Mouse (Mus musculus) liver, embryonic 13.5 days (tissue): Measurements from ENCODE around the gene Ehbp1l1. TPM values are rescaled to one million over a fixed set of nuclear protein-coding genes. Genes with fewer than 3 reads are reported as not detected.
"Not testable (repeated sequence)": the region's sequence is repeated elsewhere in the genome, so short reads cannot be mapped to it uniquely, and the experiment has no call there.

Experiments used
- ATAC-seq: fragments of 200-750 bp; cut with Nextera tagmentation; 2 replicates; pipeline ENCODE4 v1.8.0; 2017; ENCODE audit warnings: low read depth, mild to moderate bottlenecking, moderate number of reproducible peaks, moderate library complexity
- DNase-seq: peaks from one replicate; pipeline ENCODE4 v3.0.0; 2022
- H3K27ac ChIP-seq: fragments of 300-500 bp; sonication (generic); 2 replicates; pipeline ENCODE4 v1.5.1; 2015; ENCODE audit warnings: moderate library complexity, mild to moderate bottlenecking, inconsistent platforms
- H3K27me3 ChIP-seq: fragments of 300-500 bp; sonication (generic); 2 replicates; pipeline ENCODE4 v1.6.1; 2015; ENCODE audit warnings: mild to moderate bottlenecking, inconsistent platforms
- H3K36me3 ChIP-seq: fragments of 300-500 bp; sonication (generic); 2 replicates; pipeline ENCODE4 v1.6.1; 2015; ENCODE audit warnings: mild to moderate bottlenecking, inconsistent platforms
- H3K4me1 ChIP-seq: fragments of 300-500 bp; sonication (generic); replicated peaks from 2 replicates; pipeline ENCODE4 v1.6.1; 2015; ENCODE audit warnings: inconsistent platforms
- H3K4me2 ChIP-seq: fragments of 300-500 bp; sonication (generic); 2 replicates; pipeline ENCODE4 v1.6.1; 2015; ENCODE audit warnings: inconsistent platforms, mild to moderate bottlenecking, moderate library complexity
- H3K4me3 ChIP-seq: fragments of 300-500 bp; sonication (generic); replicated peaks from 2 replicates; pipeline ENCODE4 v1.5.1; 2015; ENCODE audit warnings: mild to moderate bottlenecking, inconsistent platforms
- H3K9ac ChIP-seq: fragments of 300-500 bp; sonication (generic); 2 replicates; pipeline ENCODE4 v1.6.1; 2015; ENCODE audit warnings: mild to moderate bottlenecking, inconsistent platforms
- H3K9me3 ChIP-seq: fragments of 300-500 bp; sonication (generic); replicated peaks from 2 replicates; pipeline ENCODE4 v1.6.1; 2016; ENCODE audit warnings: inconsistent platforms
- WGBS: fragments of 180-500 bp; shearing (Covaris S2); methylation state at CpG from one replicate; pipeline ENCODE4 v1.1.7; 2015; ENCODE audit not compliant: insufficient replicate concordance; 5-methylcytosine and 5-hydroxymethylcytosine counted together
- polyA plus RNA-seq: library from polyadenylated mRNA; unstranded; fragments of >200 nt; fragmentation: Nextera tagmentation; extraction: Ambion mirVana; gene quantifications from 2 replicates; pipeline ENCODE4 v1.2.1, GENCODE M21; 2015

Ehbp1l1 gene
- polyA plus RNA-seq, 1 experiment from 2014 or later = 105 TPM

- not testable (repeated sequence) for H3K27me3 ChIP-seq, H3K9me3 ChIP-seq, DNase-seq, ATAC-seq
- Histone ChIP-seq H3K27ac (peak overlapping the region; percentile 93), H3K4me1 (peaks cover 55% of the 10 kb centered on the region), H3K4me2 (peak overlapping the region; percentile 99), H3K36me3 (peaks cover 66% of the 10 kb centered on the region), H3K4me3 (peak overlapping the region; percentile 79), H3K9ac (peak overlapping the region; percentile 94)
- WGBS = 81% methylated on average over 12 of the region's 12 CpGs
Observed at GRCm38 (mm10) chr19:5686954-5687353, 39.2 kb downstream of the Ehbp1l1 start.

GRCm38 (mm10) chr19:5686437-5686836 lies 39.7 kb downstream of the Ehbp1l1 start:
- no peaks in the 10 kb centered on the region for H3K9me3 ChIP-seq
- peak overlapping the region; percentile 79 for H3K4me3 ChIP-seq
- H3K4me2 ChIP-seq = peak overlapping the region; percentile 99
- H3K27ac ChIP-seq = peak overlapping the region; percentile 93
- ATAC-seq = peak; percentile 14
- H3K9ac ChIP-seq = peak overlapping the region; percentile 94
- H3K36me3 ChIP-seq = peaks cover 66% of the 10 kb centered on the region
- peak; percentile 52 for DNase-seq
- WGBS = 49% methylated on average over 13 of the region's 13 CpGs
- H3K4me1 ChIP-seq = peaks cover 50% of the 10 kb centered on the region
- H3K27me3 ChIP-seq = no peaks in the 10 kb centered on the region

GRCm38 (mm10) chr19:5685861-5686260 lies 40.3 kb downstream of the Ehbp1l1 start:
- ATAC-seq (no peak), DNase-seq (no peak)
- H3K27me3 ChIP-seq = no peaks in the 10 kb centered on the region
- no peaks in the 10 kb centered on the region for H3K9me3 ChIP-seq
- peak overlapping the region; percentile 79 for H3K4me3 ChIP-seq
- H3K4me2 ChIP-seq = peak overlapping the region; percentile 99
- 89% methylated on average over 11 of the region's 11 CpGs for WGBS
- H3K27ac ChIP-seq = peak overlapping the region; percentile 93
- peak overlapping the region; percentile 94 for H3K9ac ChIP-seq
- H3K36me3 ChIP-seq = peaks cover 66% of the 10 kb centered on the region
- H3K4me1 ChIP-seq = peaks cover 44% of the 10 kb centered on the region

- peak overlapping the region; percentile 93 for H3K27ac ChIP-seq
- peaks cover 66% of the 10 kb centered on the region for H3K36me3 ChIP-seq
- peak overlapping the region; percentile 99; the same call in 1 of the 2 replicates for H3K4me2 ChIP-seq
Observed at GRCm38 (mm10) chr19:5685431-5685830, 40.7 kb downstream of the Ehbp1l1 start.

GRCm38 (mm10) chr19:5684985-5685384 lies 41.1 kb downstream of the Ehbp1l1 start:
- Histone ChIP-seq H3K4me3 (no peak overlapping the region), H3K9ac (peak overlapping the region; percentile 94; the same call in 1 of the 2 replicates), H3K9me3 (no peaks in the 10 kb centered on the region), H3K4me2 (0 out of 2 replicates have a peak overlapping the region, but pooled peaks have one; percentile 99), H3K4me1 (peaks cover 36% of the 10 kb centered on the region), H3K27ac (peak overlapping the region; percentile 31; the same call in 1 of the 2 replicates), H3K36me3 (peaks cover 69% of the 10 kb centered on the region), H3K27me3 (no peaks in the 10 kb centered on the region)
- 84% methylated on average over 13 of the region's 13 CpGs for WGBS
- DNase-seq (no peak), ATAC-seq (no peak)

More at GRCm38 (mm10) chr19:5685431-5685830, 40.7 kb downstream of the Ehbp1l1 start:
- WGBS = 91% methylated on average over 19 of the region's 19 CpGs
- Histone ChIP-seq H3K27me3 (no peaks in the 10 kb centered on the region), H3K9me3 (no peaks in the 10 kb centered on the region), H3K9ac (peak overlapping the region; percentile 94; the same call in 1 of the 2 replicates), H3K4me3 (no peak overlapping the region), H3K4me1 (peaks cover 40% of the 10 kb centered on the region)
- ATAC-seq (no peak), DNase-seq (no peak)

GRCm38 (mm10) chr19:5684236-5684635 lies 41.9 kb downstream of the Ehbp1l1 start:
- H3K4me3 ChIP-seq = no peak overlapping the region
- 88% methylated on average over 12 of the region's 12 CpGs for WGBS
- no peak for ATAC-seq
- peaks cover 77% of the 10 kb centered on the region for H3K36me3 ChIP-seq
- H3K9me3 ChIP-seq = no peaks in the 10 kb centered on the region
- no peak overlapping the region for H3K27ac ChIP-seq
- H3K4me2 ChIP-seq = no peak overlapping the region
- no peak for DNase-seq
- peaks cover 33% of the 10 kb centered on the region for H3K4me1 ChIP-seq
- H3K9ac ChIP-seq = no peak overlapping the region
- no peaks in the 10 kb centered on the region for H3K27me3 ChIP-seq

- Histone ChIP-seq H3K36me3 (peaks cover 96% of the 10 kb centered on the region), H3K4me1 (peaks cover 6% of the 10 kb centered on the region), H3K4me2 (no peak overlapping the region), H3K9ac (no peak overlapping the region), H3K27ac (no peak overlapping the region), H3K4me3 (no peak overlapping the region), H3K9me3 (no peaks in the 10 kb centered on the region), H3K27me3 (no peaks in the 10 kb centered on the region)
- ATAC-seq = no peak
- WGBS = 85% methylated on average over 4 of the region's 4 CpGs
- DNase-seq = no peak
Observed at GRCm38 (mm10) chr19:5680432-5680831, 45.7 kb downstream of the Ehbp1l1 start.

- 86% methylated on average over 4 of the region's 4 CpGs for WGBS
- H3K27me3 ChIP-seq = no peaks in the 10 kb centered on the region
- peaks cover 55% of the 10 kb centered on the region for H3K4me1 ChIP-seq
- H3K27ac ChIP-seq = peak overlapping the region; percentile 70
- DNase-seq (no peak), ATAC-seq (no peak)
- H3K9ac ChIP-seq = peak overlapping the region; percentile 23; the same call in 1 of the 2 replicates
- H3K9me3 ChIP-seq = no peaks in the 10 kb centered on the region
- no peak overlapping the region for H3K4me3 ChIP-seq
- H3K4me2 ChIP-seq = no peak overlapping the region
- peaks cover 85% of the 10 kb centered on the region for H3K36me3 ChIP-seq
Observed at GRCm38 (mm10) chr19:5668372-5668771, 57.7 kb downstream of the Ehbp1l1 start.

- Histone ChIP-seq H3K4me3 (peak overlapping the region; percentile 40; the same call in 1 of the 2 replicates), H3K27ac (peak overlapping the region; percentile 99), H3K4me1 (peaks cover 74% of the 10 kb centered on the region), H3K27me3 (no peaks in the 10 kb centered on the region), H3K36me3 (peaks cover 65% of the 10 kb centered on the region), H3K9me3 (no peaks in the 10 kb centered on the region), H3K4me2 (peak overlapping the region; percentile 93), H3K9ac (peak overlapping the region; percentile 92)
- ATAC-seq = no peak
- no peak for DNase-seq
- 93% methylated on average over 18 of the region's 18 CpGs for WGBS
Observed at GRCm38 (mm10) chr19:5666386-5666785, 59.7 kb downstream of the Ehbp1l1 start.

GRCm38 (mm10) chr19:5665465-5665864 lies 60.7 kb downstream of the Ehbp1l1 start:
- no peaks in the 10 kb centered on the region for H3K9me3 ChIP-seq
- WGBS = 16% methylated on average over 15 of the region's 15 CpGs
- peak overlapping the region; percentile 92 for H3K9ac ChIP-seq
- H3K27ac ChIP-seq = peak overlapping the region; percentile 99
- H3K4me2 ChIP-seq = peak overlapping the region; percentile 93
- H3K27me3 ChIP-seq = no peaks in the 10 kb centered on the region
- peaks cover 83% of the 10 kb centered on the region for H3K4me1 ChIP-seq
- peak; percentile 89 for DNase-seq
- H3K36me3 ChIP-seq = peaks cover 61% of the 10 kb centered on the region
- ATAC-seq = peak; percentile 87
- H3K4me3 ChIP-seq = peak overlapping the region; percentile 85

GRCm38 (mm10) chr19:5664669-5665257 lies 61.4 kb downstream of the Ehbp1l1 start:
- peak overlapping the region; percentile 92 for H3K9ac ChIP-seq
- peaks cover 61% of the 10 kb centered on the region for H3K36me3 ChIP-seq
- H3K27ac ChIP-seq = peak overlapping the region; percentile 99
- H3K27me3 ChIP-seq = no peaks in the 10 kb centered on the region
- no peaks in the 10 kb centered on the region for H3K9me3 ChIP-seq
- 76% methylated on average over 10 of the region's 10 CpGs for WGBS
- H3K4me3 ChIP-seq = peak overlapping the region; percentile 85
- ATAC-seq (no peak), DNase-seq (no peak)
- peaks cover 90% of the 10 kb centered on the region for H3K4me1 ChIP-seq
- H3K4me2 ChIP-seq = peak overlapping the region; percentile 93
